In the genomic region with DNA sequence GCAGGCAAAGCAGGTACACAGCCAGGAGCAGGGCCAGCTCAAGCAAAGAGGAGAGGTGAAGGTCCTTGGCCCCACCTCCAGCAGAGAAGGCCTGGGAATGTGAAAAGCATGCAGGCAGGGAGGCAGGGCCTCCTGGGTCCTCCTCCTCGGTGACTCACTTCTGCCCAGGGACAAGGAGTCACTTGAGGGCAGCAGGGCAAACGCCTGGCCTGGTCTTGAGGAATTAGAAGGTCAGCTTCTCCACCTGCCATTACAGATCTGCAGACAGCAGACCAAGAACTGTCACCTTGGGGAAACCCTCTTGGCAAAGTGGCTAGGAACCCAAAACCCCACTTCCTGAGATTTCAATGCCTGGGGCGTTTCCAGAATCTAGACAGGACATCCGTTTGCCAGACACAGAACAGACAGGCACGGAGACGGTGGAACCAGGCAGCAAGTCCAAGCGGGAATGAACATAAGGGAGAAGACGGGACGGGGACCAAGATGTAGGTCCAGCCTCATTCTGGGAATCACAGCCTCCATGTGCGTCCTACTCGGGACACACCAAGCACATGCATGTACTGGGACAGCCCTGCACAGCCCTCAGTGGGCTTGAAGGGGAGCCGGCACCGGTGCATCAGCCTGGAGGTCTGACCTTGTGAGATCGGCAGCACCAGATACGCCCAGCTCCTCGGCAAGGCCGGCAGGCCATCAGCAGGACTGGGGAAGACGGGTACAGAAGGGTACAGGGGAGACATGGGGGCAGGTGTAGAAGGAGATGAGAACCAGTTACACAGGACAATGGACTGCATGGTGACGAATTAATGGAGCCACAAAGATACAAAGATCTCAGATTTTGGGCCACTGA, we compare ENCODE assay signal across 8 mouse cellular contexts. TPM values are rescaled to one million over a fixed set of nuclear protein-coding genes. Genes with fewer than 3 reads are reported as not detected.
DNase-seq lines count a peak whose midpoint lies in the region; ATAC-seq lines count a peak whose summit lies in the region.

No protein-coding gene starts in this region.

- H3K4me3 ChIP-seq in forebrain, embryonic 11.5 days (ENCODE audit: low read depth, low read length): peak overlapping the region; percentile 92
- peak overlapping the region; percentile 92 for H3K4me3 ChIP-seq in hindbrain, embryonic 10.5 days
- peak overlapping the region; percentile 85 for H3K4me3 ChIP-seq in limb, embryonic 12.5 days (replicated peaks)
- H3K4me3 ChIP-seq in midbrain, embryonic 14.5 days (replicated peaks; ENCODE audit: low read depth, low read length): peak overlapping the region; percentile 83

- no peak for ATAC-seq in forebrain, embryonic 11.5 days (replicated peaks; ENCODE audit: low FRiP score)
- no peak for ATAC-seq in limb, embryonic 12.5 days (ENCODE audit: insufficient number of reproducible peaks, insufficient read depth, low FRiP score, low TSS enrichment, low read depth)
- no peak for ATAC-seq in midbrain, embryonic 14.5 days (ENCODE audit: low FRiP score, low TSS enrichment)

- no peaks in the 10 kb centered on the region for H3K27me3 ChIP-seq in forebrain, embryonic 11.5 days (ENCODE audit: control insufficient read depth, insufficient read depth, low read length)
- no peaks in the 10 kb centered on the region for H3K27me3 ChIP-seq in hindbrain, embryonic 10.5 days (ENCODE audit: insufficient read depth, poor library complexity, severe bottlenecking)
- no peaks in the 10 kb centered on the region for H3K27me3 ChIP-seq in limb, embryonic 12.5 days
- no peaks in the 10 kb centered on the region for H3K27me3 ChIP-seq in midbrain, embryonic 14.5 days (ENCODE audit: control insufficient read depth, insufficient read depth, low read length)

- DNase-seq in urinary bladder, adult 18-20 months (ENCODE audit: low spot score in 2 of 2): peak; percentile 37 to 63
- DNase-seq in urinary bladder, postnatal 10 days (ENCODE audit: low spot score): no peak
- DNase-seq in forebrain, embryonic 11.5 days (ENCODE audit: low spot score): no peak
- peak; percentile 7 for DNase-seq in hindbrain, embryonic 10.5 days (ENCODE audit: low spot score)
- no peak for DNase-seq in midbrain, embryonic 14.5 days
- DNase-seq in B cell, adult 2 months: no peak
- DNase-seq in frontal cortex, postnatal 36 days (ENCODE audit: low spot score in 2 of 2): no peak

- peaks cover 1% of the 10 kb centered on the region; the same call in 1 of the 2 replicates for H3K4me1 ChIP-seq in forebrain, embryonic 11.5 days (replicated peaks; ENCODE audit: control insufficient read depth, insufficient read depth, low read length)
- H3K4me1 ChIP-seq in hindbrain, embryonic 10.5 days (replicated peaks): peaks cover 49% of the 10 kb centered on the region
- H3K4me1 ChIP-seq in limb, embryonic 12.5 days (replicated peaks): peaks cover 24% of the 10 kb centered on the region
- H3K4me1 ChIP-seq in midbrain, embryonic 14.5 days (ENCODE audit: control insufficient read depth, insufficient read depth, low read length): peaks cover 11% of the 10 kb centered on the region; the same call in 1 of the 2 replicates

- peak overlapping the region; percentile 93; the same call in 1 of the 2 replicates for H3K9ac ChIP-seq in forebrain, embryonic 11.5 days (ENCODE audit: low read length)
- H3K9ac ChIP-seq in limb, embryonic 12.5 days (replicated peaks): peak overlapping the region; percentile 94
- H3K9ac ChIP-seq in midbrain, embryonic 14.5 days (replicated peaks; ENCODE audit: low read length): peak overlapping the region; percentile 95

- no peaks in the 10 kb centered on the region for H3K9me3 ChIP-seq in forebrain, embryonic 11.5 days (ENCODE audit: control insufficient read depth, low read length)
- 0 out of 2 replicates have a peak, but pooled peaks cover 2% of the 10 kb centered on the region for H3K9me3 ChIP-seq in hindbrain, embryonic 10.5 days
- 0 out of 2 replicates have a peak, but pooled peaks cover 4% of the 10 kb centered on the region for H3K9me3 ChIP-seq in limb, embryonic 12.5 days
- H3K9me3 ChIP-seq in midbrain, embryonic 14.5 days (ENCODE audit: control insufficient read depth, low read length): no peaks in the 10 kb centered on the region

- H3K4me2 ChIP-seq in forebrain, embryonic 11.5 days (ENCODE audit: low read depth, low read length, severe bottlenecking): peak overlapping the region; percentile 95
- peak overlapping the region; percentile 95 for H3K4me2 ChIP-seq in limb, embryonic 12.5 days
- H3K4me2 ChIP-seq in midbrain, embryonic 14.5 days (ENCODE audit: low read length): peak overlapping the region; percentile 89

- WGBS in forebrain, embryonic 11.5 days: 62% methylated on average over 19 of the region's 19 CpGs
- WGBS in hindbrain, embryonic 10.5 days: 57% methylated on average over 19 of the region's 19 CpGs
- 52% methylated on average over 19 of the region's 19 CpGs for WGBS in limb, embryonic 12.5 days
- 64% methylated on average over 19 of the region's 19 CpGs for WGBS in midbrain, embryonic 14.5 days

- no peak overlapping the region for H3K27ac ChIP-seq in forebrain, embryonic 11.5 days (ENCODE audit: low read depth, low read length)
- peak overlapping the region; percentile 95 for H3K27ac ChIP-seq in hindbrain, embryonic 10.5 days
- peak overlapping the region; percentile 45; the same call in 1 of the 2 replicates for H3K27ac ChIP-seq in limb, embryonic 12.5 days
- H3K27ac ChIP-seq in midbrain, embryonic 14.5 days (replicated peaks; ENCODE audit: low read depth, low read length): peak overlapping the region; percentile 76; the same call in 1 of the 2 replicates

- no peaks in the 10 kb centered on the region for H3K36me3 ChIP-seq in forebrain, embryonic 11.5 days (ENCODE audit: control insufficient read depth, insufficient read depth, low read length)
- peaks cover 2% of the 10 kb centered on the region for H3K36me3 ChIP-seq in hindbrain, embryonic 10.5 days
- H3K36me3 ChIP-seq in limb, embryonic 12.5 days: peaks cover 2% of the 10 kb centered on the region
- H3K36me3 ChIP-seq in midbrain, embryonic 14.5 days (ENCODE audit: control insufficient read depth, insufficient read depth, low read length): peaks cover 3% of the 10 kb centered on the region; the same call in 1 of the 2 replicates

RNA-seq across cellular contexts. Expression of gene Pkn1, which starts 1.4 kb away (rescaled TPM):
- polyA plus RNA-seq in forebrain, embryonic 11.5 days (2014; fragmentation: Nextera tagmentation; extraction: Ambion mirVana): 28.3 and 31.6 TPM in 2 replicates
- 28.2 and 29.9 TPM in 2 replicates for polyA plus RNA-seq in hindbrain, embryonic 10.5 days (2016; fragmentation: Nextera tagmentation; extraction: Ambion mirVana)
- 36.8 and 37.4 TPM in 2 replicates for polyA plus RNA-seq in limb, embryonic 12.5 days (2016; fragmentation: Nextera tagmentation; extraction: Ambion mirVana)
- 26.6 TPM in 2 replicates for polyA plus RNA-seq in midbrain, embryonic 14.5 days (2014; fragmentation: Nextera tagmentation; extraction: Ambion mirVana)

RNA-seq across cellular contexts. Expression of gene Ddx39, which starts 17.4 kb away (rescaled TPM):
- 251 and 267 TPM in 2 replicates for polyA plus RNA-seq in forebrain, embryonic 11.5 days (2014; fragmentation: Nextera tagmentation; extraction: Ambion mirVana)
- 253 and 322 TPM in 2 replicates for polyA plus RNA-seq in hindbrain, embryonic 10.5 days (2016; fragmentation: Nextera tagmentation; extraction: Ambion mirVana)
- polyA plus RNA-seq in limb, embryonic 12.5 days (2016; fragmentation: Nextera tagmentation; extraction: Ambion mirVana): 155 and 164 TPM in 2 replicates
- polyA plus RNA-seq in midbrain, embryonic 14.5 days (2014; fragmentation: Nextera tagmentation; extraction: Ambion mirVana): 109 and 113 TPM in 2 replicates

RNA-seq across cellular contexts. Expression of gene Ptger1, which starts 31.1 kb away (rescaled TPM):
- 0.47 and 0.60 TPM in 2 replicates for polyA plus RNA-seq in forebrain, embryonic 11.5 days (2014; fragmentation: Nextera tagmentation; extraction: Ambion mirVana)
- polyA plus RNA-seq in hindbrain, embryonic 10.5 days (2016; fragmentation: Nextera tagmentation; extraction: Ambion mirVana): 0.58 and 0.62 TPM in 2 replicates
- 0.63 and 0.90 TPM in 2 replicates for polyA plus RNA-seq in limb, embryonic 12.5 days (2016; fragmentation: Nextera tagmentation; extraction: Ambion mirVana)
- polyA plus RNA-seq in midbrain, embryonic 14.5 days (2014; fragmentation: Nextera tagmentation; extraction: Ambion mirVana): 0.72 and 1.3 TPM in 2 replicates

RNA-seq across cellular contexts. Expression of gene Adgre5, which starts 43.5 kb away (rescaled TPM):
- 12.2 and 12.6 TPM in 2 replicates for polyA plus RNA-seq in forebrain, embryonic 11.5 days (2014; fragmentation: Nextera tagmentation; extraction: Ambion mirVana)
- polyA plus RNA-seq in hindbrain, embryonic 10.5 days (2016; fragmentation: Nextera tagmentation; extraction: Ambion mirVana): 6.9 and 9.3 TPM in 2 replicates
- polyA plus RNA-seq in limb, embryonic 12.5 days (2016; fragmentation: Nextera tagmentation; extraction: Ambion mirVana): 24.2 and 28.0 TPM in 2 replicates
- polyA plus RNA-seq in midbrain, embryonic 14.5 days (2014; fragmentation: Nextera tagmentation; extraction: Ambion mirVana): 8.5 and 12.3 TPM in 2 replicates

RNA-seq across cellular contexts. Expression of gene Gipc1, which starts 45.1 kb away (rescaled TPM):
- 217 and 231 TPM in 2 replicates for polyA plus RNA-seq in forebrain, embryonic 11.5 days (2014; fragmentation: Nextera tagmentation; extraction: Ambion mirVana)
- 221 and 240 TPM in 2 replicates for polyA plus RNA-seq in hindbrain, embryonic 10.5 days (2016; fragmentation: Nextera tagmentation; extraction: Ambion mirVana)
- polyA plus RNA-seq in limb, embryonic 12.5 days (2016; fragmentation: Nextera tagmentation; extraction: Ambion mirVana): 179 and 185 TPM in 2 replicates
- polyA plus RNA-seq in midbrain, embryonic 14.5 days (2014; fragmentation: Nextera tagmentation; extraction: Ambion mirVana): 106 and 116 TPM in 2 replicates

Comparison
In these comparisons a context has a peak if more than half of its experiments do, and no peak if none do; other contexts are left out.
1. DNase-seq: peak in urinary bladder, adult 18-20 months (2 of 2) and hindbrain, embryonic 10.5 days (single experiment); none in urinary bladder, postnatal 10 days (single experiment), forebrain, embryonic 11.5 days (single experiment), midbrain, embryonic 14.5 days (single experiment), B cell, adult 2 months (0 of 2) and frontal cortex, postnatal 36 days (0 of 2).
2. Peak in every context shown above with its lines, with median percentiles within 50 percentile points of each other: H3K4me2 ChIP-seq, H3K4me3 ChIP-seq and H3K9ac ChIP-seq.